Mouse (Mus musculus): ENCODE data around the gene Krt4. TPM values are rescaled to one million over a fixed set of nuclear protein-coding genes. Genes with fewer than 3 reads are reported as not detected.

Krt4 gene
- not detected for total RNA-seq (2021)

- DNase-seq (ENCODE audit: low spot score in 2 of 2): no peak
- intact Hi-C loops (cut with DNase I): no loop called here
Observed at GRCm38 (mm10) chr15:101924635-101925034, at the start of gene Krt4. Gene Krt4, minus strand, starts transcription at chr15:101924735.

- intact Hi-C loops (cut with DNase I): loop anchor here (1.0 kb wide), 2 partner anchors 201 to 454 kb away; no protein-coding TSS in a partner anchor
- peak; percentile 94 to 97 for DNase-seq (ENCODE audit: low spot score in 2 of 2)
Observed at GRCm38 (mm10) chr15:101973414-101974077, 49.0 kb upstream of the Krt4 start.

GRCm38 (mm10) chr15:101970536-101970935 is 46.0 kb upstream of the Krt4 start:
- peak in 1 of 2 experiments; percentile 14 for DNase-seq (ENCODE audit: low spot score in 2 of 2)
- intact Hi-C loops (cut with DNase I): no loop called here

DNA sequence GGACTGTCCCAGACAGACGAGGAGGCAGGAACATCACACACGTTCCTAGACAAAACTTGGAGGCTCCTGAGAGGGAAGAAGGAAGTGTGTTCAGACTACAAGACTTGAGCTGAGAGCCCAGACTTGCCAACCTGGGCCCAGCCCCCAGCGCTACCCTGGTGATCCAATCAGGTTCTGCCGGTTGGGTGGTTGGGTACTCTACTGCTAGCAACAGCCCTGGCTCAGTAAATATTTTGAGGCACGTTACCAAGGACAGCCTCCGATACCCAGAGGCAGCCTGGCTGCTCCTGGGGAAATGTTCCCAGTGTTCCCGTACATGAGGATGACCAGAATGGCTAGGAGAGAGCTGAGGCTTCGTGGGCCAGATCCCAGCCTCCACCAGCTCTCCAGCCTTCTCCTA is 42.3 kb upstream of the Krt4 start:
- no peak for DNase-seq (ENCODE audit: low spot score in 2 of 2)
- intact Hi-C loops (cut with DNase I): no loop called here

DNA sequence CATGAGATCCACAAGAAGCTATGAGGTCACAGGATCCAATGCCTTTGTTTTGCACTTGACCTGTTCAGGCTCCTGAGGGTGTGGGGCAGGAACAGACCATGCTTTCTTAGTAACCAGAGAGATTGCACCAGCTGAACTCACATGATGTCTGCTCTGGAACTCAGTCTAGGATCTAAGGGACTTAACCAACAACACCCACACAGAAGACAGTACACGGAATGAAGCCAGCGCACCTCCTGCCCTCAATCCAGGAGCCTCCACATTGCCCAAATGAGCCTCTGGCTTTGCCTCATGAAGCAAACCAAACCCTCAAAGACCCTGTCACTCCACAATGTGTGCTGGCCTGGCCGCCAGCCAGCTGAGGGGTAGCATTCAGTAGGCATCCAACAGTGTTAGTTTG is 34.4 kb upstream of the Krt4 start:
- intact Hi-C loops (cut with DNase I): no loop called here
- DNase-seq (ENCODE audit: low spot score in 2 of 2): no peak

GRCm38 (mm10) chr15:101954187-101954586 is 29.7 kb upstream of the Krt4 start, which contains the start of gene Krt78:
Gene Krt78, minus strand, starts transcription at chr15:101954287.
- intact Hi-C loops (cut with DNase I): no loop called here
- DNase-seq (ENCODE audit: low spot score in 2 of 2): no peak

GRCm38 (mm10) chr15:101952733-101953474 is 28.4 kb upstream of the Krt4 start:
- DNase-seq (ENCODE audit: low spot score in 2 of 2): no peak

GRCm38 (mm10) chr15:101945430-101945829 is 20.9 kb upstream of the Krt4 start:
- DNase-seq (ENCODE audit: low spot score in 2 of 2): no peak
- intact Hi-C loops (cut with DNase I): no loop called here

More at GRCm38 (mm10) chr15:101952733-101953474, 28.4 kb upstream of the Krt4 start:
- intact Hi-C loops (cut with DNase I): no loop called here

DNA sequence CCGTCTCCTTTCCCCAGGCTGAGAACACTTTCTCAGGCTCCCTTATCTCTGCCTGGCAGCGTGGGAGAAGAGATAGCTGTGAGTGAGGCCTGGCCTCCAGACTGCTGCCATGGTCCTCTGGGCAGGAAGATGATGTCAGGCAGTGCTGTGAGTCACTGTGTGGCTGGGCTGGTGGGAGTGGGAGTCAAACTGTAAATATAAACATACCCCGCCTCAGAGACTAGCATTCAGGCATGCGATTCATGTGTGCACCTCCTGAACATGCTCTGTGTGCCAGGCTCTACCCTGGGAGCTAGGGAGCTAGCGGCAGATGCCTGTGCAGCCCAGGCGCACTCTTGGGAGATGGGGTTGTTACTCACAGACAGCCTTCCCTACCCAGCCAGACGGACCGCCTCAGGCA is 17.4 kb upstream of the Krt4 start:
- intact Hi-C loops (cut with DNase I): no loop called here
- peak in 1 of 2 experiments; percentile 8 for DNase-seq (ENCODE audit: low spot score in 2 of 2)

GRCm38 (mm10) chr15:101940274-101940829 is 15.8 kb upstream of the Krt4 start, which contains the start of gene Krt79:
Gene Krt79, minus strand, starts transcription at chr15:101940324.
- intact Hi-C loops (cut with DNase I): no loop called here
- DNase-seq (ENCODE audit: low spot score in 2 of 2): no peak

GRCm38 (mm10) chr15:101938600-101939308 is 14.2 kb upstream of the Krt4 start:
- intact Hi-C loops (cut with DNase I): no loop called here
- no peak for DNase-seq (ENCODE audit: low spot score in 2 of 2)

- intact Hi-C loops (cut with DNase I): no loop called here
- DNase-seq (ENCODE audit: low spot score in 2 of 2): no peak
Observed at GRCm38 (mm10) chr15:101933024-101933423, 8.5 kb upstream of the Krt4 start.

DNA sequence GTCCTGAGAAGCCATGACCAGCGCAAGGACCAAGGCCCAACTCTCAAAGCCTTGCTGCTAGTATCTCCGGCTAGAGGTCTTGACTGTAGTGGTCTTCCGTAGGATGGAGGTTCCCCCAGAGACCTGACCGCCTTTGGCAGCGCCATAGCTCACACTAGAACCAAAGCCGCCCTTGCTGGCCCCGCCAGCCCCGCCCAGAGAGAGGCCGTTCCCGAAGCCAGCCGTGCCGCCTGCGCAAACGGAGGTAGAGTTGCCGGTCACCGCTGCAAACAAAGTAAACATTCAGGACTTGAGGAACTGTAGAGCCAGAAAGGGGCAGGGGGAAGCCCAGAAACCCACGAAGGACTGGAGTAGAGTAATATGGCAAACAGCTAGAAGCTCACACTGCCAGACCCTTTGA is 5.1 kb upstream of the Krt4 start:
- intact Hi-C loops (cut with DNase I): no loop called here
- no peak for DNase-seq (ENCODE audit: low spot score in 2 of 2)

DNA sequence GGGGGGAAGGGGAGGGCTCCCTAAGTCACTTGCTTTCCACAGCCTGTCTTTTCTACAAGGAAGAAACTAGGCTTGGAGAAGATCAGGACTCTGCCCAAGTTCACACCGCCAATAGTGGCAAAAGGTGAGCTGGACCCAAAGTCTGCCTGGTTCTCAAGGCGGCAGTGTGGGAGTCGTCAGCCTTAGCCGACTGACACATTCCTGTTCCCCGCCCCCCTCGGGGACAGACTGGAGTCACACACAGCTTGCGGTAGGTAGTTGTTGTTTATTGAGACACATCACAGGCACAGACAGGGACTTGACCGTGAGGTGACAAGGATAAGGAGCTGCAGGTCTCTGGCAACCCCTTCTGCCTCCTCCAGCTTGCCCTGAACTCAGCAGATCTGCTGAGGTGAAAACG is 4.6 kb upstream of the Krt4 start:
- no peak for DNase-seq (ENCODE audit: low spot score in 2 of 2)
- intact Hi-C loops (cut with DNase I): no loop called here

- intact Hi-C loops (cut with DNase I): no loop called here
- DNase-seq (ENCODE audit: low spot score in 2 of 2): no peak
Observed at GRCm38 (mm10) chr15:101927340-101928080, 3.0 kb upstream of the Krt4 start.

GRCm38 (mm10) chr15:101925041-101925440 is 506 bp upstream of the Krt4 start:
- no peak for DNase-seq (ENCODE audit: low spot score in 2 of 2)
- intact Hi-C loops (cut with DNase I): no loop called here

DNA sequence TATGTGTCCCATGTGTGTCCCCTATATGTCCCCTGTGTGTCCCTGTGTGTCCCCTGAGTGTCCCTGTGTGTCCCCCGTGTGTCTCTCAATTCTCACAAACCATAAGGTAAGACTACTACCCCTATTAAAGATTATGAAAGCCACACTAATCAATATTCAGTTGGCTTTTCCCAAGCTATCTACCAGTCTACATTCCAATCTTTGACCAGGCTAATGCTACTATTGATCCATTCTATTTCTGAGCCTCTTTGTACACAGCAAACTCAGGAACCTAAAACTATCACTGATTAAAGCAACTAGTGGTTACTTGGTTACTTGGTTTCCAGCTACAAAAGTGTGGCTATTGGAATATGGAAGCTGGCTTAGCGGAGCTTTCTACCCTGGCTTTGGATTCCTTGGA is 2.2 kb downstream of the Krt4 start:
- no peak for DNase-seq (ENCODE audit: low spot score in 2 of 2)
- intact Hi-C loops (cut with DNase I): no loop called here

GRCm38 (mm10) chr15:101916072-101916471 is 8.5 kb downstream of the Krt4 start:
- no peak for DNase-seq (ENCODE audit: low spot score in 2 of 2)
- intact Hi-C loops (cut with DNase I): no loop called here

GRCm38 (mm10) chr15:101904849-101905248 is 19.7 kb downstream of the Krt4 start:
- intact Hi-C loops (cut with DNase I): loop anchor here (5.0 kb wide), 1 partner anchor 318 kb away; no protein-coding TSS in a partner anchor
- DNase-seq (ENCODE audit: low spot score in 2 of 2): no peak
